Mouse (Mus musculus): ENCODE measurements around the gene Tnfsf13.

- no peak for TF ChIP-seq POLR2A (IDR thresholded peaks at IDR 0.05; ENCODE audit: borderline replicate concordance, extremely low read depth, low read depth, low read length)
- TF ChIP-seq CTCF (IDR thresholded peaks at IDR 0.05; ENCODE audit: insufficient read depth, low read length): no peak
These were observed 33.1 kb upstream of the Tnfsf13 start for GRCm38 (mm10) chr11:69718661-69719060.
